Mouse (Mus musculus) left cerebral cortex, postnatal 14 days (tissue): ENCODE measurements around the gene Olfr1497. TPM values are rescaled to one million over a fixed set of nuclear protein-coding genes. Genes with fewer than 3 reads are reported as not detected.
A peak's percentile ranks its signal among the peaks of the same experiment; 100 is the strongest.
"Not testable (repeated sequence)": the region's sequence is repeated elsewhere in the genome, so short reads cannot be mapped to it uniquely, and the experiment has no call there.

Experiments used
- DNase-seq, 2 experiments: peaks; one replicate each; pipeline ENCODE4 v3.0.0; 2021 to 2022; ENCODE audit warnings: low spot score in 2 of 2, mixed read lengths in 1 of 2
- intact Hi-C: fragments of 180-260 bp; cut with DNase I; formaldehyde crosslinking; loops from one replicate; pipeline ENCODE4 v1.15.1; 2025
- long read RNA-seq, 2 experiments: library from polyadenylated mRNA; stranded (forward); transcript quantifications; one replicate each; pipeline ENCODE4 v2.0.0; 2021
- total RNA-seq, 2 experiments: library from RNA; stranded (reverse); gene quantifications; 2 replicates each; pipeline ENCODE4 v1.2.3; 2021

Olfr1497 gene
- total RNA-seq: not detected
- long read RNA-seq, experiment 1: 0 reads
- long read RNA-seq, experiment 2: 0 reads

GRCm38 (mm10) chr19:13798102-13798501 is at the start of gene Olfr1497:
TSS of gene Olfr1497 (minus strand) at chr19:13798202.
- intact Hi-C loops: no loop called here
- DNase-seq: no peak

GRCm38 (mm10) chr19:13830388-13830787 is 32.4 kb upstream of the Olfr1497 start, which contains the start of gene Olfr1500:
TSS of gene Olfr1500 (minus strand) at chr19:13830488.
- no peak for DNase-seq
- intact Hi-C loops: no loop called here

- intact Hi-C loops: no loop called here
- no peak for DNase-seq
Observed at GRCm38 (mm10) chr19:13828447-13828846, 30.4 kb upstream of the Olfr1497 start.

GRCm38 (mm10) chr19:13820847-13821246 is 22.8 kb upstream of the Olfr1497 start:
- DNase-seq: no peak
- intact Hi-C loops: no loop called here

GRCm38 (mm10) chr19:13819347-13819746 is 21.3 kb upstream of the Olfr1497 start, which contains the start of gene Olfr1499:
TSS of gene Olfr1499 (minus strand) at chr19:13819447.
- intact Hi-C loops: loop anchor here (10.0 kb wide), 1 partner anchor 1305 kb away; no protein-coding TSS in a partner anchor

GRCm38 (mm10) chr19:13818827-13819226 is 20.8 kb upstream of the Olfr1497 start:
- intact Hi-C loops: loop anchor here (10.0 kb wide), 1 partner anchor 1304 kb away; no protein-coding TSS in a partner anchor
- peak; percentile 15 for DNase-seq

More at GRCm38 (mm10) chr19:13819347-13819746, 21.3 kb upstream of the Olfr1497 start, which contains the start of gene Olfr1499:
- DNase-seq: no peak

GRCm38 (mm10) chr19:13812823-13813222 is 14.8 kb upstream of the Olfr1497 start:
- intact Hi-C loops: loop anchor here (10.0 kb wide), 1 partner anchor 1298 kb away; no protein-coding TSS in a partner anchor
- DNase-seq: no peak

GRCm38 (mm10) chr19:13805486-13805885 is 7.5 kb upstream of the Olfr1497 start:
- intact Hi-C loops, DNase-seq: not testable (repeated sequence)

GRCm38 (mm10) chr19:13777578-13777977 is 20.4 kb downstream of the Olfr1497 start, which contains the start of gene Olfr1496:
TSS of gene Olfr1496 (plus strand) at chr19:13777878.
- DNase-seq: no peak
- intact Hi-C loops: no loop called here

GRCm38 (mm10) chr19:13768565-13769276 is 29.3 kb downstream of the Olfr1497 start:
- DNase-seq: no peak
- intact Hi-C loops: no loop called here

GRCm38 (mm10) chr19:13764306-13764705 is 33.7 kb downstream of the Olfr1497 start, which contains the start of gene Olfr1495:
TSS of gene Olfr1495 (plus strand) at chr19:13764606.
- no peak for DNase-seq
- intact Hi-C loops: no loop called here

- DNase-seq: no peak
- intact Hi-C loops: no loop called here
Observed at GRCm38 (mm10) chr19:13749366-13749765, 48.6 kb downstream of the Olfr1497 start.

Other genes with a start within 250 kb of the Olfr1497 start
- gene Olfr1484, start 214.7 kb downstream of the Olfr1497 start, total RNA-seq: not detected
- not detected for gene Olfr1487, start 180.8 kb downstream of the Olfr1497 start, total RNA-seq
- not detected for gene Olfr1489, start 166.6 kb downstream of the Olfr1497 start, total RNA-seq
- gene Olfr1490, start 147.1 kb downstream of the Olfr1497 start, total RNA-seq: not detected
- not detected for gene Olfr1491, start 100.9 kb downstream of the Olfr1497 start, total RNA-seq
- gene Olfr1493-ps1, start 74.9 kb downstream of the Olfr1497 start, total RNA-seq: not detected
- gene Olfr1494, start 58.5 kb downstream of the Olfr1497 start, total RNA-seq: not detected
- not detected for gene Olfr1495, start 33.6 kb downstream of the Olfr1497 start, total RNA-seq
- gene Olfr1496, start 20.3 kb downstream of the Olfr1497 start, total RNA-seq: not detected
- gene Olfr1499, start 21.2 kb upstream of the Olfr1497 start, total RNA-seq: not detected
- not detected for gene Olfr1500, start 32.3 kb upstream of the Olfr1497 start, total RNA-seq
- gene Olfr1501, start 52.5 kb upstream of the Olfr1497 start, total RNA-seq: not detected
- gene Olfr1502, start 63.6 kb upstream of the Olfr1497 start, total RNA-seq: not detected
- gene Olfr1504, start 99.7 kb upstream of the Olfr1497 start, total RNA-seq: not detected
- gene Olfr1505, start 115.3 kb upstream of the Olfr1497 start, total RNA-seq: not detected